Mouse (Mus musculus) stomach, postnatal 0 days (tissue): Measurements from ENCODE around the gene Ubl4a.

ENCODE experiments used
- CTCF ChIP-seq: IDR thresholded peaks from 2 replicates; pipeline ENCODE4 v1.5.1; 2016; ENCODE audit warnings: antibody characterized with exemption, low read depth, mild to moderate bottlenecking, moderate library complexity
- EP300 ChIP-seq: optimal IDR thresholded peaks from 2 replicates; pipeline ENCODE3; 2016; ENCODE audit warnings: antibody characterized with exemption

- TF ChIP-seq CTCF (no peak), EP300 (no peak)
Observed at GRCm38 (mm10) chrX:74330166-74330930, 42.7 kb downstream of the Ubl4a start.
